Mouse (Mus musculus) v-Abl transformed pro-B cells (cell line): Measurements from ENCODE around the gene Faiml.

Experiments used
- in situ Hi-C, 2 experiments: fragments of 400-800 bp; cut with MboI; formaldehyde crosslinking; loops; one replicate each; pipeline ENCODE4 v1.15.1; 2025; ENCODE audit not compliant: unreplicated experiment in 2 of 2

Gene Faiml

DNA sequence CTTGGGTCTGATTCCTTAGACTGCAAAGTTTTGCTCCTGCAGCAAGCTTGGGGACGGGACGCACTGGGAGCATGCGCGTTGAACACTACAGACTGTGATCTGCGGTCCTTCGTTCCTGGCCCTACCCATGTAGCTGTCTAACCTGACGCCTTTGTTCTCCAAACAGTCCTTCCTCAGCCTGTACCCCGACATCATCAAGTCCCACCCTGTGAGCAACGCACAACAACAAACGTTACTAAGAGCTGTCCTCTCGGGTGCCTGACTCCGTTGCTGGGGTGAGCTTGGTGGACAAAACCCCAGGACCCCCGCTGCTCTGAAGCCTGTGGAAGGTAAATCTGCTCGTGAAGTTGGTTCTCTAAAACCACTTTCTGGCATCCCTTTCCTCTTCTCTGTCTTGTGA, at the start of gene Faiml:
TSS of gene Faiml (minus strand) at position 101 of the 400 bp plus-strand sequence.
- in situ Hi-C loops: loop anchor here in 1 of 2 experiments (25.0 kb wide), 2 partner anchors 625 to 950 kb away; partner anchors contain the start of genes Mrps22 and Nmnat3

DNA sequence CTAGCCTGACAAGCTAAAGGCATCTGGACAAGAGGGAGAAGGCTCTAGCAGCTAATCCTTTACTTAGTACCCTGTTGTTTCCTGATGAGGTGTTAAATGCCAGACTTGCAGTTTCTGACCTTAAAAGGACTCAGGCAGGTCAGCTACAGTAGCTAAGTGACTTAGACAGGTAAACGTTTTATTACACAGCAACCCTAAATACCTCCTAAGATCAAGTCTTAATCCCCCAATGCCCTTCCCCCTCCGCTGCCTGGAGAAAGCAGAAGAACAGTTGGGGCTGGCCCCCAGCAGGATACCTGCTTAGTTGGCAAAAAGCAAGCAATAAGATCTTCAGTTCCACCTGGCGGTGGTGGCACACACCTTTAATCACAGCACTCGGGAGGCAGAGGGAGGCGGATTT, 21.9 kb upstream of the Faiml start:
- in situ Hi-C loops: loop anchor here in 1 of 2 experiments (10.0 kb wide), 1 partner anchor 654 kb away; the partner anchor contains the start of gene Mrps22

DNA sequence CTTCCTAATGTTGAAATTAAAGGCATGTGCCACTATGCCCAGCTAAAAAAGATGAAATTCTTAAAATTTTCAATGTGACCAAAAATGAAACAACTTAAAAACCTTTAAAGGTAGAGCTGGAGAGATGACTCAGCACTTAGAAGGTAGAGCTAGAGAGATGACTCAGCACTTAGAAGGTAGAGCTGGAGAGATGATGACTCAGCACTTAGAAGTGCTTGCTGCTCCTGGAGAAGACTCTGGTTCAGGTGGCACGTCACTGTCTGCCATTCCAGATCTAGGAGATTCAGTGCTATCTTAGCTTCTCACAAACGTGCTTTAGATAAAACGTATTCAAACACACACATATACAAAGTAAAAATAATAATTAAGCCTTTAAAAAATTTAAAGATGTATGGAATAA, 19.8 kb upstream of the Faiml start:
- in situ Hi-C loops: loop anchor here in 1 of 2 experiments (10.0 kb wide), 1 partner anchor 652 kb away; the partner anchor contains the start of gene Mrps22

DNA sequence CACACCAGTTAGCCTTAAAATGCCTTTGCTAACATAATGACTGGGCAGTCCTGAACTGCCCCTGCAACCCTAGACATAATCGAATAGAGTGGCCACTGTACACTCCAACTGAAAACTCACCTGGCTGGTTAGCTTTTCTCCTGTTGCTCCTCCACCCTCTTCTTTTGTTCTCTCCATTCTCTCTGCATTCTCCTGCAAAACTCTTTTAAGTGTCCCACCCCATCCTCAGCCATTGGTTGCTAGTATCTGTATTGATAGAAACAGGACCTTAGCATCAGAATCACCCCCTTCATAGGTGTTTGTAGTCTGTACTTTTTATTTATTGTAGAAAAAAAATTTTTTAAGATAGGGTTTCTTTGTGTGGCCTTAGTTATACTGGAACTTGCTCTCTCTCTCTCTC, 19.2 kb upstream of the Faiml start:
- in situ Hi-C loops: loop anchor here in 1 of 2 experiments (10.0 kb wide), 1 partner anchor 651 kb away; the partner anchor contains the start of gene Mrps22

- in situ Hi-C loops: loop anchor here in 1 of 2 experiments (10.0 kb wide), 1 partner anchor 649 kb away; the partner anchor contains the start of gene Mrps22
Observed at GRCm38 (mm10) chr9:99253861-99254260, 16.8 kb upstream of the Faiml start.

DNA sequence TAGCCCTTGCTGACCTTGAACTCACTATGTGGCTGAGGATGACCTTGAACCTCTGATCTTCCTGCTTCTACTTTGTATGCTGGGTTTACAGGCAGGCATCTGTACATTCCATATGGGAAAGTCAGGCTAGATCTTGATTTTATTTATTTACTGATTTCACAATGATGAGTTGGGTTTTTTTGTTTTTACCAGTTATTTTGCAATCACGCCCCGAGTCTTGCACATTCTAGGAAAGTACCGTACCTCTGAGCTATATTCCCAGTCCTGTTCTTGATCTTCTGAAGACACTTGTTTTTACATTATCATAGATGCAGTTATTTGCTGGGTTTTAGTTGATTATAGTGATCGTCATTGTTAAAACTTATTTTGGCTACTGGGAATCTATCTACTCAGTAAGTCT, 11.9 kb upstream of the Faiml start:
- in situ Hi-C loops: loop anchor here (10.0 to 25.0 kb wide), 5 partner anchors 206 to 962 kb away; partner anchors contain the start of genes Faim (in 1 of the 2), Mrps22 (in 1 of the 2), Nme9 (in 1 of the 2) and Nmnat3 (in 1 of the 2)

- in situ Hi-C loops: loop anchor here (10.0 to 25.0 kb wide), 5 partner anchors 206 to 961 kb away; partner anchors contain the start of genes Faim (in 1 of the 2), Mrps22 (in 1 of the 2), Nme9 (in 1 of the 2) and Nmnat3 (in 1 of the 2)
Observed at GRCm38 (mm10) chr9:99248304-99248703, 11.3 kb upstream of the Faiml start.

GRCm38 (mm10) chr9:99243895-99244293, 6.9 kb upstream of the Faiml start:
- in situ Hi-C loops: loop anchor here (5.0 to 25.0 kb wide), 11 partner anchors 128 to 957 kb away; partner anchors contain the start of genes Dbr1 (in 1 of the 2), Faim (in 1 of the 2), Mrps22 (in 1 of the 2) and Nme9 (in 1 of the 2)

DNA sequence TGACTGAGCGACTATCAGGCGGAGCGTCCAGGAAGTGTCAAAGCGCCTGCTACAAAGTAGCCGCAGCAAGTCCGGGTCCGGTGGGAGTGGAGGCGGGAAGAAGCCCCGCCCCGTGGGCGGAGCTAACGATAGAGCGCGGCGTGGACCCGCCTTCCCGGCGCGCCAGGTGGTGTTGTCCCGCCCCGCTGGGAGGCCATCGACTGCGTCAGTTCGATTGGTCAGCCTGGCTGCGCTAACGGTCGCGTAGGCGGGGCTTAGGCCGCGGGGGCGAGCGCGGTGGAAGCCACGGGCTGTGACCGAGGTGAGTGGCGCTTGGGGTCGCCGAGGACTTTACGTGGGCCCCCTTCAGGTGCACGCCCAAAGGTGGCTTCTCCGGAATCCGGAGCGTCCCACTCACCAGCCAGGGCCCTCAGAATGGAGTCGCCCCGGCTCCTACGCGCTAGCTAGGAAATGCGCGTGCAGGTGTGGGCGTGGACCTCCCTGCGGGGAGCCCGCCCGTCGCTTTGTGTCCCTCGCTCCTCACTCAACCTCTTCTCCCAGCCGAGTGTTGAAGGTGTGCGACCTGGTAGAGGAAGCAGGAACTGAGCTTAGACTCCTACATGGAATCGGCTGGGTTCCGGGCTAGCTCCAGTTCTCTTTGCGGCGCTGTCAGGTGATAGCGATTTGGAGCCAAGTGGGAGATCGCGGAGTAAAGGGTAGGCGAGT, 6.3 kb upstream of the Faiml start, which contains the start of gene Cep70:
TSS of gene Cep70 (plus strand) at position 178 of the 705 bp plus-strand sequence.
- in situ Hi-C loops: loop anchor here (5.0 to 25.0 kb wide), 11 partner anchors 129 to 956 kb away; partner anchors contain the start of genes Dbr1 (in 1 of the 2), Faim (in 1 of the 2), Mrps22 (in 1 of the 2) and Nme9 (in 1 of the 2)

GRCm38 (mm10) chr9:99242533-99243189, 5.6 kb upstream of the Faiml start:
- in situ Hi-C loops: loop anchor here (5.0 to 25.0 kb wide), 11 partner anchors 130 to 955 kb away; partner anchors contain the start of genes Dbr1 (in 1 of the 2), Faim (in 1 of the 2), Mrps22 (in 1 of the 2) and Nme9 (in 1 of the 2)

- in situ Hi-C loops: loop anchor here (5.0 to 25.0 kb wide), 11 partner anchors 130 to 955 kb away; partner anchors contain the start of genes Dbr1 (in 1 of the 2), Faim (in 1 of the 2), Mrps22 (in 1 of the 2) and Nme9 (in 1 of the 2)
Observed at GRCm38 (mm10) chr9:99242035-99242434, 5.0 kb upstream of the Faiml start.

GRCm38 (mm10) chr9:99240571-99240970, 3.5 kb upstream of the Faiml start:
- in situ Hi-C loops: loop anchor here (5.0 to 25.0 kb wide), 11 partner anchors 132 to 953 kb away; partner anchors contain the start of genes Dbr1 (in 1 of the 2), Faim (in 1 of the 2), Mrps22 (in 1 of the 2) and Nme9 (in 1 of the 2)

GRCm38 (mm10) chr9:99239256-99239655, 2.2 kb upstream of the Faiml start:
- in situ Hi-C loops: loop anchor here in 1 of 2 experiments (25.0 kb wide), 2 partner anchors 627 to 952 kb away; partner anchors contain the start of genes Mrps22 and Nmnat3

- in situ Hi-C loops: loop anchor here in 1 of 2 experiments (25.0 kb wide), 2 partner anchors 626 to 951 kb away; partner anchors contain the start of genes Mrps22 and Nmnat3
Observed at GRCm38 (mm10) chr9:99238276-99238675, 1.2 kb upstream of the Faiml start.

DNA sequence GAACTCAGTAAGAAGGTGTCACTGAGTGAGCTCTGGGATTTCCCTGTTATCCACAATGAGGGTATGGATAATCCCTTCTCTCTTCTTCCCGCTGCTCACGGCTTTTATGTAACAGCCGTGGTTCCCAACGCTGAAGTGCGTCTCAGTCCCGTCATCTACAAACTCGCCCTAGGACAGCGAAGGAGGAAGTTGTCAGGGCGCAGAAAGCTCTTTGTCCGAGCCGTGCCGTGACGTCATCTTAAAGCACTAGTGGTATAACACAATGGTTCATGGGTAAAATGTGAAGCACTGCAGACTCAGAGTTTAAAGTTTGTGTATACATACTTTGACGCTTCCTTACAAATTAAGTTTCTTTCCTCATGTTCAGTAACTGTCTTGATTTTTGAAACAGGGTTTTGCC, 7.6 kb downstream of the Faiml start:
- in situ Hi-C loops: loop anchor here in 1 of 2 experiments (25.0 kb wide), 2 partner anchors 617 to 942 kb away; partner anchors contain the start of genes Mrps22 and Nmnat3

DNA sequence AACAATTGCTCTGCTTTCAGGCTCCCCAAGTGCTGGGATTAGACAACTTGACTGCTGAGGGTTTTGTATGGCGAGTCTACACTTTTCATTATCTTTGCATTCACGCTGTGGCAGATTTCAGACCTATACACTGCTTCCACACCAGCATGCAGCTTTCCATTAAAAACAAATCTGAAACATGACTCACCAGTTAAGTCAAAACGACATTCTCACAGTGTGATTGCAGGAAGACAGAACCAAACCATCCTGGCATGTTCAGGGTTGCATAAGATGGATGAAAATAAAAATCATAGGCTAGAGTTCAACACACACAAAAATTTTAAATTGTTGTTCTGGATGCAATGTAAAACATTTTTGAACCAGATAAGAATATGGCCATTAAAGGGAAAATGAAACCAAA, 12.5 kb downstream of the Faiml start:
- in situ Hi-C loops: no loop called here

- in situ Hi-C loops: no loop called here
Observed at GRCm38 (mm10) chr9:99221636-99222035, 15.4 kb downstream of the Faiml start.

- in situ Hi-C loops: no loop called here
Observed at GRCm38 (mm10) chr9:99217999-99218719, 18.9 kb downstream of the Faiml start.

GRCm38 (mm10) chr9:99216182-99216581, 20.9 kb downstream of the Faiml start:
- in situ Hi-C loops: no loop called here
